Mouse (Mus musculus) intestine, postnatal 0 days (tissue): Measurements from ENCODE around the gene Entpd5. TPM values are rescaled to one million over a fixed set of nuclear protein-coding genes. Genes with fewer than 3 reads are reported as not detected.
A peak's percentile ranks its signal among the peaks of the same experiment; 100 is the strongest.
"Not testable (repeated sequence)": the region's sequence is repeated elsewhere in the genome, so short reads cannot be mapped to it uniquely, and the experiment has no call there.

Experiments used
- ATAC-seq: fragments of 200-750 bp; cut with Nextera tagmentation; 2 replicates; pipeline ENCODE4 v1.8.0; 2017; ENCODE audit warnings: mild to moderate bottlenecking, moderate TSS enrichment, moderate library complexity
- H3K27ac ChIP-seq: fragments of 300-500 bp; sonication (generic); 2 replicates; pipeline ENCODE4 v1.5.1; 2014; ENCODE audit warnings: mild to moderate bottlenecking, low read depth, low read length, moderate library complexity
- H3K27me3 ChIP-seq: fragments of 300-500 bp; sonication (generic); replicated peaks from 2 replicates; pipeline ENCODE4 v1.6.1; 2014; ENCODE audit warnings: low read length, mixed read lengths; ENCODE audit not compliant: control insufficient read depth, insufficient read depth
- H3K36me3 ChIP-seq: fragments of 300-500 bp; sonication (generic); 2 replicates; pipeline ENCODE4 v1.6.1; 2014; ENCODE audit warnings: mild to moderate bottlenecking, moderate library complexity; ENCODE audit not compliant: control insufficient read depth, insufficient read depth
- H3K4me1 ChIP-seq: fragments of 300-500 bp; sonication (generic); replicated peaks from 2 replicates; pipeline ENCODE4 v1.6.1; 2014; ENCODE audit warnings: antibody characterized with exemption, low read length, mixed read lengths; ENCODE audit not compliant: control insufficient read depth, insufficient read depth
- H3K4me2 ChIP-seq: fragments of 300-500 bp; sonication (generic); replicated peaks from 2 replicates; pipeline ENCODE4 v1.6.1; 2014; ENCODE audit warnings: low read depth, mild to moderate bottlenecking, moderate library complexity
- H3K4me3 ChIP-seq: fragments of 300-500 bp; sonication (generic); 2 replicates; pipeline ENCODE4 v1.5.1; 2014; ENCODE audit warnings: low read depth, low read length
- H3K9ac ChIP-seq: fragments of 300-500 bp; sonication (generic); 2 replicates; pipeline ENCODE4 v1.6.1; 2014; ENCODE audit warnings: mild to moderate bottlenecking, low read depth, low read length
- H3K9me3 ChIP-seq: fragments of 300-500 bp; sonication (generic); 2 replicates; pipeline ENCODE4 v1.6.1; 2016; ENCODE audit warnings: mixed run types; ENCODE audit not compliant: control insufficient read depth
- CTCF ChIP-seq: sonication (generic); IDR thresholded peaks from 2 replicates; pipeline ENCODE4 v1.5.1; 2016; ENCODE audit warnings: low read depth, mild to moderate bottlenecking, control low read depth, antibody characterized with exemption, moderate library complexity
- WGBS: fragments of 180-500 bp; shearing (Covaris S2); extraction: QIAGEN DNeasy Blood & Tissue Kit; methylation state at CpG from one replicate; pipeline ENCODE4 v1.1.7; 2014; 5-methylcytosine and 5-hydroxymethylcytosine counted together
- polyA plus RNA-seq: library from polyadenylated mRNA; unstranded; fragments of >200 nt; fragmentation: Nextera tagmentation; extraction: Ambion mirVana; gene quantifications from 2 replicates; pipeline ENCODE4 v1.2.1, GENCODE M21; 2015

Gene Entpd5
- polyA plus RNA-seq, 1 experiment from 2014 or later, result 54.4 TPM

- peaks cover 8% of the 10 kb centered on the region; the same call in 1 of the 2 replicates for H3K36me3 ChIP-seq
- 43% methylated on average over 2 of the region's 2 CpGs for WGBS
- ATAC-seq, result no peak
- TF ChIP-seq CTCF, result no peak
- no peaks in the 10 kb centered on the region for H3K9me3 ChIP-seq
- H3K9ac ChIP-seq, result no peak overlapping the region
- no peaks in the 10 kb centered on the region for H3K27me3 ChIP-seq
- H3K4me2 ChIP-seq, result peak overlapping the region; percentile 89
- 0 out of 2 replicates have a peak overlapping the region, but pooled peaks have one; percentile 86 for H3K4me3 ChIP-seq
- H3K4me1 ChIP-seq, result no peaks in the 10 kb centered on the region; the same call in 1 of the 2 replicates
- no peak overlapping the region for H3K27ac ChIP-seq
These were observed 46.0 kb downstream of the Entpd5 start for GRCm38 (mm10) chr12:84362872-84363271.

- Histone ChIP-seq H3K27ac (peak within 1 kb of the TSS; percentile 65), H3K4me3 (peak within 1 kb of the TSS; percentile 86), H3K4me1 (no peaks in the 10 kb centered on the region; the same call in 1 of the 2 replicates), H3K9me3 (no peaks in the 10 kb centered on the region), H3K4me2 (peak within 1 kb of the TSS; percentile 89), H3K9ac (peak within 1 kb of the TSS; percentile 73), H3K27me3 (no peaks in the 10 kb centered on the region), H3K36me3 (peaks cover 8% of the 10 kb centered on the region; the same call in 1 of the 2 replicates)
- WGBS, result under 1% methylated on average over 51 of the region's 51 CpGs
- TF ChIP-seq CTCF, result no peak
- ATAC-seq, result peak; percentile 97
These were observed 47.0 kb downstream of the Entpd5 start, which contains the start of the genes Coq6 and Fam161b for GRCm38 (mm10) chr12:84361555-84362489. Coq6 (plus strand) TSS chr12:84361657. Fam161b (minus strand) TSS chr12:84361833.

GRCm38 (mm10) chr12:84358699-84359098 lies 50.1 kb downstream of the Entpd5 start:
- not testable (repeated sequence) for H3K4me2 ChIP-seq, H3K27ac ChIP-seq, H3K9ac ChIP-seq, H3K4me1 ChIP-seq, H3K4me3 ChIP-seq, H3K9me3 ChIP-seq, ATAC-seq, H3K27me3 ChIP-seq
- H3K36me3 ChIP-seq, result peaks cover 14% of the 10 kb centered on the region
- WGBS, result 66% methylated on average over 2 of the region's 2 CpGs

GRCm38 (mm10) chr12:84347192-84347591 lies 61.6 kb downstream of the Entpd5 start:
- Histone ChIP-seq H3K9me3 (no peaks in the 10 kb centered on the region), H3K9ac (no peak overlapping the region), H3K36me3 (peaks cover 27% of the 10 kb centered on the region), H3K4me2 (no peak overlapping the region), H3K27me3 (no peaks in the 10 kb centered on the region), H3K4me3 (no peak overlapping the region), H3K4me1 (no peaks in the 10 kb centered on the region), H3K27ac (no peak overlapping the region)
- TF ChIP-seq CTCF, result peak; percentile 81
- 53% methylated on average over 2 of the region's 2 CpGs for WGBS
- peak; percentile 51; the same call in 1 of the 2 replicates for ATAC-seq

GRCm38 (mm10) chr12:84336963-84337625 lies 71.7 kb downstream of the Entpd5 start:
- TF ChIP-seq CTCF, result no peak
- Histone ChIP-seq H3K4me2 (no peak overlapping the region), H3K4me3 (no peak overlapping the region), H3K27me3 (no peaks in the 10 kb centered on the region), H3K36me3 (peaks cover 71% of the 10 kb centered on the region), H3K9me3 (no peaks in the 10 kb centered on the region), H3K4me1 (no peaks in the 10 kb centered on the region), H3K27ac (no peak overlapping the region), H3K9ac (no peak overlapping the region)
- WGBS, result 88% methylated on average over 11 of the region's 11 CpGs
- ATAC-seq, result no peak

- Histone ChIP-seq H3K9ac (no peak overlapping the region), H3K9me3 (no peaks in the 10 kb centered on the region), H3K36me3 (peaks cover 52% of the 10 kb centered on the region), H3K4me1 (no peaks in the 10 kb centered on the region), H3K4me3 (no peak overlapping the region), H3K27ac (peak overlapping the region; percentile 15; the same call in 1 of the 2 replicates), H3K27me3 (no peaks in the 10 kb centered on the region), H3K4me2 (no peak overlapping the region)
- no peak for TF ChIP-seq CTCF
- 61% methylated on average over 4 of the region's 4 CpGs for WGBS
- ATAC-seq, result no peak
These were observed 81.7 kb downstream of the Entpd5 start for GRCm38 (mm10) chr12:84327111-84327512.

Other genes starting within 250 kb of the Entpd5 start
- 4.4 and 4.9 TPM in 2 replicates for gene Elmsan1, start 190.1 kb downstream of the Entpd5 start, polyA plus RNA-seq
- gene Ptgr2, start 123.8 kb downstream of the Entpd5 start, polyA plus RNA-seq, result 35.3 and 41.2 TPM in 2 replicates
- gene Zfp410, start 92.2 kb downstream of the Entpd5 start, polyA plus RNA-seq, result 34.2 and 34.5 TPM in 2 replicates
- 21.5 and 23.2 TPM in 2 replicates for gene Coq6, start 47.4 kb downstream of the Entpd5 start, polyA plus RNA-seq
- gene Fam161b, start 47.2 kb downstream of the Entpd5 start, polyA plus RNA-seq, result 0.91 and 1.4 TPM in 2 replicates
- 0.42 and 0.53 TPM in 2 replicates for gene Bbof1, start within 50 bp of the Entpd5 start, polyA plus RNA-seq
- 17.4 and 18.7 TPM in 2 replicates for gene Rnf113a2, start 8.2 kb upstream of the Entpd5 start, polyA plus RNA-seq
- 13.5 and 15.4 TPM in 2 replicates for gene Aldh6a1, start 42.0 kb upstream of the Entpd5 start, polyA plus RNA-seq
- 7.9 and 8.0 TPM in 2 replicates for gene Lin52, start 42.4 kb upstream of the Entpd5 start, polyA plus RNA-seq
- gene Vsx2, start 160.7 kb upstream of the Entpd5 start, polyA plus RNA-seq, result not detected in 2 replicates
- gene Abcd4, start 208.4 kb upstream of the Entpd5 start, polyA plus RNA-seq, result 16.8 and 20.4 TPM in 2 replicates
- gene Vrtn, start 232.0 kb upstream of the Entpd5 start, polyA plus RNA-seq, result not detected in 2 replicates